Mouse (Mus musculus) adrenal gland, adult 18-20 months (tissue): ENCODE measurements at regions not wholly inside any gene's neighbourhood (a gene's known extent, or its start where the extent isn't known, plus 50 kb on each side); places are given as distances from the start of the nearest gene placed in this dataset.

Experiments used
- DNase-seq, 2 experiments: peaks; one replicate each; pipeline ENCODE4 v3.0.0; 2021 to 2022; ENCODE audit warnings: low spot score in 2 of 2

- DNase-seq, result no peak
Observed at GRCm38 (mm10) chr8:116379851-116380250, 124.9 kb upstream of the Dynlrb2 start.

GRCm38 (mm10) chr8:116375758-116376157 lies 129.0 kb upstream of the Dynlrb2 start:
- no peak for DNase-seq

- no peak for DNase-seq
Observed at GRCm38 (mm10) chr8:116373063-116373462, 131.7 kb upstream of the Dynlrb2 start.

GRCm38 (mm10) chr8:116372574-116372973 lies 132.2 kb upstream of the Dynlrb2 start:
- no peak for DNase-seq

- no peak for DNase-seq
Observed at GRCm38 (mm10) chr8:116372056-116372455, 132.7 kb upstream of the Dynlrb2 start.

- DNase-seq, result no peak
Observed at GRCm38 (mm10) chr8:116367491-116367890, 137.3 kb upstream of the Dynlrb2 start.

GRCm38 (mm10) chr8:116366706-116367105 lies 138.1 kb upstream of the Dynlrb2 start:
- no peak for DNase-seq

- DNase-seq, result no peak
Observed at GRCm38 (mm10) chr8:116364751-116365150, 140.0 kb upstream of the Dynlrb2 start.

GRCm38 (mm10) chr8:116364172-116364571 lies 140.6 kb upstream of the Dynlrb2 start:
- no peak for DNase-seq

- no peak for DNase-seq
Observed at GRCm38 (mm10) chr8:116362351-116362750, 142.4 kb upstream of the Dynlrb2 start.

GRCm38 (mm10) chr8:116359761-116360160 lies 145.0 kb upstream of the Dynlrb2 start:
- no peak for DNase-seq

GRCm38 (mm10) chr8:116354756-116355155 lies 150.0 kb upstream of the Dynlrb2 start:
- no peak for DNase-seq

- no peak for DNase-seq
Observed at GRCm38 (mm10) chr8:116353911-116354310, 150.9 kb upstream of the Dynlrb2 start.

GRCm38 (mm10) chr8:116352635-116353034 lies 152.1 kb upstream of the Dynlrb2 start:
- DNase-seq, result no peak

GRCm38 (mm10) chr8:116348971-116349370 lies 155.8 kb upstream of the Dynlrb2 start:
- DNase-seq, result no peak

GRCm38 (mm10) chr8:116346990-116347389 lies 157.8 kb upstream of the Dynlrb2 start:
- no peak for DNase-seq

- DNase-seq, result no peak
Observed at GRCm38 (mm10) chr8:116344590-116345222, 160.1 kb upstream of the Dynlrb2 start.

- no peak for DNase-seq
Observed at GRCm38 (mm10) chr8:116343534-116343933, 161.2 kb upstream of the Dynlrb2 start.

- DNase-seq, result no peak
Observed at GRCm38 (mm10) chr8:116334772-116335171, 170.0 kb upstream of the Dynlrb2 start.

- DNase-seq, result no peak
Observed at GRCm38 (mm10) chr8:116334101-116334500, 170.7 kb upstream of the Dynlrb2 start.

- no peak for DNase-seq
Observed at GRCm38 (mm10) chr8:116320014-116320680, 184.6 kb upstream of the Dynlrb2 start.

- DNase-seq, result no peak
Observed at GRCm38 (mm10) chr8:116315410-116315809, 189.4 kb upstream of the Dynlrb2 start.
